Mouse (Mus musculus): ENCODE results near the gene Gm44973.

GRCm38 (mm10) chr7:5057381-5057780 is 42.1 kb downstream of the Gm44973 start:
- no peak for TF ChIP-seq CTCF (IDR thresholded peaks at IDR 0.05; ENCODE audit: low read depth)
- no peak for TF ChIP-seq EP300 (IDR thresholded peaks at IDR 0.05; ENCODE audit: low read depth)
